Mouse (Mus musculus) heart, embryonic 13.5 days (tissue): Measurements from ENCODE around the gene Arl5b. TPM values are rescaled to one million over a fixed set of nuclear protein-coding genes. Genes with fewer than 3 reads are reported as not detected.

Source experiments
- ATAC-seq: fragments of 200-750 bp; cut with Nextera tagmentation; 2 replicates; pipeline ENCODE4 v1.8.0; 2017; ENCODE audit warnings: moderate TSS enrichment; ENCODE audit not compliant: insufficient number of reproducible peaks, low FRiP score, low TSS enrichment; ENCODE audit errors: extremely low read depth
- H3K27ac ChIP-seq: fragments of 300-500 bp; sonication (generic); replicated peaks from 2 replicates; pipeline ENCODE4 v1.5.1; 2015; ENCODE audit warnings: moderate library complexity, mild to moderate bottlenecking, inconsistent platforms
- H3K27me3 ChIP-seq: fragments of 300-500 bp; sonication (generic); replicated peaks from 2 replicates; pipeline ENCODE4 v1.6.1; 2015; ENCODE audit warnings: mild to moderate bottlenecking, inconsistent platforms
- H3K36me3 ChIP-seq: fragments of 300-500 bp; sonication (generic); 2 replicates; pipeline ENCODE4 v1.6.1; 2015; ENCODE audit warnings: mild to moderate bottlenecking, inconsistent platforms
- H3K4me1 ChIP-seq: fragments of 300-500 bp; sonication (generic); 2 replicates; pipeline ENCODE4 v1.6.1; 2015; ENCODE audit warnings: inconsistent platforms
- H3K4me2 ChIP-seq: fragments of 300-500 bp; sonication (generic); 2 replicates; pipeline ENCODE4 v1.6.1; 2015; ENCODE audit warnings: inconsistent platforms, mild to moderate bottlenecking, moderate library complexity
- H3K4me3 ChIP-seq: fragments of 300-500 bp; sonication (generic); 2 replicates; pipeline ENCODE4 v1.5.1; 2015; ENCODE audit warnings: moderate library complexity, mild to moderate bottlenecking, inconsistent platforms
- H3K9ac ChIP-seq: fragments of 300-500 bp; sonication (generic); 2 replicates; pipeline ENCODE4 v1.6.1; 2015; ENCODE audit warnings: inconsistent platforms, mild to moderate bottlenecking, moderate library complexity
- H3K9me3 ChIP-seq: fragments of 300-500 bp; sonication (generic); 2 replicates; pipeline ENCODE4 v1.6.1; 2016; ENCODE audit warnings: inconsistent platforms
- WGBS: fragments of 180-500 bp; shearing (Covaris S2); methylation state at CpG from one replicate; pipeline ENCODE4 v1.1.7; 2015; ENCODE audit warnings: mixed read lengths; 5-methylcytosine and 5-hydroxymethylcytosine counted together
- polyA plus RNA-seq: library from polyadenylated mRNA; unstranded; fragments of >200 nt; fragmentation: Nextera tagmentation; extraction: Ambion mirVana; gene quantifications from 2 replicates; pipeline ENCODE4 v1.2.1, GENCODE M21; 2015

Gene Arl5b
- polyA plus RNA-seq, 1 experiment from 2014 or later = 17.1 TPM

- H3K4me1 ChIP-seq = no peaks in the 10 kb centered on the region
- H3K27ac ChIP-seq = no peak overlapping the region
- H3K9ac ChIP-seq = no peak overlapping the region
- H3K4me2 ChIP-seq = no peak overlapping the region
- WGBS = 81% methylated on average over 6 of the region's 6 CpGs
- H3K27me3 ChIP-seq = no peaks in the 10 kb centered on the region
- H3K36me3 ChIP-seq = no peaks in the 10 kb centered on the region
- no peaks in the 10 kb centered on the region for H3K9me3 ChIP-seq
- no peak for ATAC-seq
- no peak overlapping the region for H3K4me3 ChIP-seq
Observed at GRCm38 (mm10) chr2:15112741-15113140, 63.5 kb downstream of the Arl5b start.

- Histone ChIP-seq H3K4me1 (no peaks in the 10 kb centered on the region), H3K9ac (no peak overlapping the region), H3K27me3 (no peaks in the 10 kb centered on the region), H3K4me3 (no peak overlapping the region), H3K27ac (no peak overlapping the region), H3K9me3 (no peaks in the 10 kb centered on the region), H3K36me3 (no peaks in the 10 kb centered on the region), H3K4me2 (no peak overlapping the region)
- ATAC-seq = no peak
- WGBS = 92% methylated on average over 1 of the region's 1 CpGs
Observed at GRCm38 (mm10) chr2:15121217-15121680, 72.1 kb downstream of the Arl5b start.

Other genes with a start within 250 kb of the Arl5b start
- gene Nsun6, start 5.7 kb downstream of the Arl5b start, polyA plus RNA-seq = 7.6 and 8.3 TPM in 2 replicates